ENCODE assay signal across 26 mouse cellular contexts in genomic region chr1:187586541-187587075, GRCm38 (mm10). TPM values are rescaled to one million over a fixed set of nuclear protein-coding genes. Genes with fewer than 3 reads are reported as not detected.
A peak's percentile ranks its signal among the peaks of the same experiment; 100 is the strongest.
DNase-seq lines count a peak whose midpoint lies in the region; ATAC-seq and TF ChIP-seq lines count a peak whose summit lies in the region.
"Had no signal": no experiment of that assay in that cellular context is flagged by ENCODE, and none has a peak within 500 bp of the region (broad histone marks: within the 10 kb centered on the region; RNA-seq: fewer than 3 reads in every experiment).

No protein-coding gene starts in this region.

- no peak for TF ChIP-seq CTCF in lung, embryonic 14.5 days (IDR thresholded peaks at IDR 0.05; ENCODE audit: low read depth)

- no peaks in the 10 kb centered on the region for H3K27me3 ChIP-seq in lung, embryonic 14.5 days (ENCODE audit: insufficient read depth, low read length)
- no peaks in the 10 kb centered on the region for H3K27me3 ChIP-seq in kidney, embryonic 16.5 days (ENCODE audit: insufficient read depth, low read length)
- H3K27me3 ChIP-seq: CH12.LX; embryonic facial prominence, embryonic 12.5 days; hindbrain, embryonic 13.5 days; liver, embryonic 15.5 days; neural tube, embryonic 15.5 days had no signal

- peaks cover 7% of the 10 kb centered on the region; the same call in 1 of the 2 replicates for H3K4me1 ChIP-seq in lung, embryonic 14.5 days (ENCODE audit: insufficient read depth)
- H3K4me1 ChIP-seq in kidney, embryonic 16.5 days (ENCODE audit: insufficient read depth, low read length), result peaks cover 11% of the 10 kb centered on the region
- H3K4me1 ChIP-seq: embryonic facial prominence, embryonic 12.5 days; hindbrain, embryonic 13.5 days; limb, embryonic 10.5 days; liver, embryonic 15.5 days; neural tube, embryonic 15.5 days had no signal

- peak; percentile 46 for DNase-seq in lung, embryonic 14.5 days
- no peak for DNase-seq in lung, postnatal 14 days
- DNase-seq in kidney, adult 18-20 months, result peak; percentile 68
- DNase-seq in gastrocnemius, postnatal 25 days, result no peak
- DNase-seq in right cerebral cortex, postnatal 10 days (ENCODE audit: low spot score in 2 of 2), result no peak
- DNase-seq in cerebellum, postnatal 4 days (ENCODE audit: low spot score in 2 of 2), result no peak
- DNase-seq: adrenal gland, adult 8-10 months; B cell, adult 2 months; cerebellum, adult 2 months; cerebellum, postnatal 36 days; forebrain, postnatal 0 days; gastrocnemius, postnatal 36 days; liver; right cerebral cortex, postnatal 14 days; thymus, adult 18-20 months had no signal

- H3K4me3 ChIP-seq in lung, embryonic 14.5 days (ENCODE audit: low read depth, low read length), result no peak overlapping the region
- H3K4me3 ChIP-seq in kidney, embryonic 16.5 days (ENCODE audit: low read length), result no peak overlapping the region
- H3K4me3 ChIP-seq: embryonic facial prominence, embryonic 12.5 days; hindbrain, embryonic 13.5 days; limb, embryonic 10.5 days; liver, embryonic 15.5 days; neural tube, embryonic 15.5 days had no signal

- no peak overlapping the region for H3K27ac ChIP-seq in lung, embryonic 14.5 days (ENCODE audit: low read depth)
- H3K27ac ChIP-seq in kidney, embryonic 16.5 days (ENCODE audit: low read length), result peak overlapping the region; percentile 77
- H3K27ac ChIP-seq: embryonic facial prominence, embryonic 12.5 days; hindbrain, embryonic 13.5 days; limb, embryonic 10.5 days; liver, embryonic 15.5 days; neural tube, embryonic 15.5 days had no signal

- no peak overlapping the region for H3K9ac ChIP-seq in lung, embryonic 14.5 days
- H3K9ac ChIP-seq in kidney, embryonic 16.5 days (replicated peaks; ENCODE audit: low read length), result no peak overlapping the region; the same call in 1 of the 2 replicates
- H3K9ac ChIP-seq: embryonic facial prominence, embryonic 12.5 days; forebrain, postnatal 0 days; hindbrain, embryonic 13.5 days; liver, embryonic 15.5 days; neural tube, embryonic 15.5 days had no signal

- no peak overlapping the region for H3K4me2 ChIP-seq in lung, embryonic 14.5 days
- H3K4me2 ChIP-seq in kidney, embryonic 16.5 days (replicated peaks; ENCODE audit: low read depth, low read length), result no peak overlapping the region
- H3K4me2 ChIP-seq: embryonic facial prominence, embryonic 12.5 days; hindbrain, embryonic 13.5 days; liver, embryonic 15.5 days; midbrain, embryonic 11.5 days; neural tube, embryonic 15.5 days had no signal

- WGBS in lung, embryonic 14.5 days, result 60% methylated on average over 8 of the region's 8 CpGs
- 64% methylated on average over 8 of the region's 8 CpGs for WGBS in kidney, embryonic 16.5 days

- H3K9me3 ChIP-seq in lung, embryonic 14.5 days (ENCODE audit: low read depth, low read length), result no peaks in the 10 kb centered on the region
- H3K9me3 ChIP-seq in kidney, embryonic 16.5 days (ENCODE audit: low read length), result no peaks in the 10 kb centered on the region
- H3K9me3 ChIP-seq: embryonic facial prominence, embryonic 12.5 days; hindbrain, embryonic 13.5 days; limb, embryonic 10.5 days; liver, embryonic 15.5 days; neural tube, embryonic 15.5 days had no signal

- H3K36me3 ChIP-seq in lung, embryonic 14.5 days (ENCODE audit: insufficient read depth), result no peaks in the 10 kb centered on the region
- no peaks in the 10 kb centered on the region for H3K36me3 ChIP-seq in kidney, embryonic 16.5 days (ENCODE audit: insufficient read depth, low read length)
- H3K36me3 ChIP-seq: embryonic facial prominence, embryonic 12.5 days; G1E; hindbrain, embryonic 13.5 days; limb, embryonic 10.5 days; liver, embryonic 15.5 days; neural tube, embryonic 15.5 days had no signal

- ATAC-seq in lung, embryonic 14.5 days (ENCODE audit: insufficient read depth), result peak; percentile 54; the same call in 1 of the 2 replicates
- peak; percentile 89 for ATAC-seq in kidney, embryonic 16.5 days (ENCODE audit: low FRiP score, low TSS enrichment)
- peak; percentile 32; the same call in 1 of the 2 replicates for ATAC-seq in neutrophil, adult 5-6 weeks (ENCODE audit: extremely low read depth, insufficient number of reproducible peaks, low FRiP score, poor library complexity, severe bottlenecking)
- ATAC-seq: forebrain, postnatal 0 days; lung, postnatal 0 days had no signal

RNA-seq across cellular contexts. Expression of gene Esrrg, which starts 22.0 kb away (rescaled TPM):
- polyA plus RNA-seq in lung, embryonic 14.5 days (2014; fragmentation: Nextera tagmentation; extraction: Ambion mirVana), result 0.85 and 1.8 TPM in 2 replicates
- polyA plus RNA-seq in kidney, embryonic 16.5 days (2015; fragmentation: Nextera tagmentation; extraction: Ambion mirVana), result 36.0 and 42.6 TPM in 2 replicates
- not detected in 2 replicates for total RNA-seq in neutrophil, adult 5-6 weeks (2017)
- total RNA-seq in gastrocnemius, postnatal 25 days (2021), result 10 to 100 TPM; 15.1 to 24.8 TPM
- total RNA-seq: CH12.LX had no signal
- polyA plus RNA-seq: G1E had no signal

Comparison
In these comparisons a context has a peak if more than half of its experiments do, and no peak if none do; other contexts are left out.
1. DNase-seq: peak in lung, embryonic 14.5 days (single experiment) and kidney, adult 18-20 months (single experiment); none in lung, postnatal 14 days (single experiment), gastrocnemius, postnatal 25 days (single experiment), right cerebral cortex, postnatal 10 days (0 of 2) and cerebellum, postnatal 4 days (0 of 2).
2. ATAC-seq: peak in every context shown above with its lines; median percentile 89 in kidney, embryonic 16.5 days; 54 in lung, embryonic 14.5 days; 32 in neutrophil, adult 5-6 weeks.
3. RNA of gene Esrrg, which starts 22.0 kb away (total RNA-seq): 15.1 to 24.8 TPM in gastrocnemius, postnatal 25 days; not detected in neutrophil, adult 5-6 weeks; every median in the first group is over 10 times any median in the second.